Mouse (Mus musculus) bone marrow, adult 2 months (tissue): ENCODE results near the gene Dtnb. TPM values are rescaled to one million over a fixed set of nuclear protein-coding genes. Genes with fewer than 3 reads are reported as not detected.

Source experiments
- H3K27ac ChIP-seq: fragments of 200-500 bp; 2 replicates; pipeline ENCODE4 v1.5.1; 2012; ENCODE audit warnings: low read depth, mild to moderate bottlenecking, control low read depth, inconsistent platforms, low read length; ENCODE audit not compliant: control insufficient read depth, poor library complexity, insufficient read depth
- H3K4me1 ChIP-seq: fragments of 200-500 bp; 2 replicates; pipeline ENCODE4 v1.6.1; 2011; ENCODE audit warnings: low read length; ENCODE audit not compliant: control insufficient read depth, insufficient read depth
- H3K4me3 ChIP-seq: fragments of 200-500 bp; replicated peaks from 2 replicates; pipeline ENCODE3; 2011; ENCODE audit warnings: mild to moderate bottlenecking, low read depth, low read length, control low read depth; ENCODE audit not compliant: control insufficient read depth
- CTCF ChIP-seq: fragments of 200-500 bp; IDR thresholded peaks from 2 replicates; pipeline ENCODE4 v1.5.1; 2011; ENCODE audit warnings: low read length, control low read depth; ENCODE audit not compliant: control insufficient read depth, insufficient read depth
- POLR2A ChIP-seq: fragments of 200-500 bp; IDR thresholded peaks from 2 replicates; pipeline ENCODE4 v1.6.1; 2011; ENCODE audit warnings: low read depth, mild to moderate bottlenecking, control low read depth, low read length, borderline replicate concordance; ENCODE audit not compliant: control insufficient read depth
- WGBS: fragments of 180-500 bp; shearing (Covaris S2); methylation state at CpG from one replicate; pipeline ENCODE4 v1.1.7; 2018; 5-methylcytosine and 5-hydroxymethylcytosine counted together
- polyA plus RNA-seq: library from polyadenylated mRNA; stranded (reverse); fragments of >200 nt; gene quantifications from 2 replicates; pipeline ENCODE4 v1.2.4, GENCODE M21; 2011; ENCODE audit warnings: low replicate concordance; ENCODE audit not compliant: missing spikeins, insufficient read depth, insufficient read length

Dtnb gene
- polyA plus RNA-seq, 1 experiment, result 34.6 TPM

GRCm38 (mm10) chr12:3582604-3583003 is 10.4 kb downstream of the Dtnb start:
- TF ChIP-seq CTCF, result no peak
- 32% methylated on average over 4 of the region's 4 CpGs for WGBS
- H3K4me1 ChIP-seq, result peaks cover 3% of the 10 kb centered on the region; the same call in 1 of the 2 replicates
- no peak overlapping the region for H3K4me3 ChIP-seq
- H3K27ac ChIP-seq, result no peak overlapping the region

GRCm38 (mm10) chr12:3585525-3585924 is 13.3 kb downstream of the Dtnb start:
- TF ChIP-seq POLR2A, result no peak
- no peak for TF ChIP-seq CTCF
- Histone ChIP-seq H3K4me3 (no peak overlapping the region), H3K4me1 (peaks cover 3% of the 10 kb centered on the region; the same call in 1 of the 2 replicates), H3K27ac (no peak overlapping the region)
- 89% methylated on average over 4 of the region's 4 CpGs for WGBS

- 12% methylated on average over 1 of the region's 1 CpGs for whole genome bisulfite sequencing
- TF ChIP-seq CTCF, result no peak
- TF ChIP-seq POLR2A, result no peak
- H3K4me3 ChIP-seq, result no peak overlapping the region
- peaks cover 3% of the 10 kb centered on the region; the same call in 1 of the 2 replicates for H3K4me1 ChIP-seq
- no peak overlapping the region for H3K27ac ChIP-seq
Measured at GRCm38 (mm10) chr12:3587010-3587409, 14.8 kb downstream of the Dtnb start.

- peaks cover 1% of the 10 kb centered on the region; the same call in 1 of the 2 replicates for H3K4me1 ChIP-seq
- no peak overlapping the region for H3K4me3 ChIP-seq
- WGBS, result 89% methylated on average over 9 of the region's 9 CpGs
- H3K27ac ChIP-seq, result no peak overlapping the region
- TF ChIP-seq POLR2A (no peak), CTCF (no peak)
Measured at GRCm38 (mm10) chr12:3590039-3590438, 17.9 kb downstream of the Dtnb start.

GRCm38 (mm10) chr12:3591595-3591994 is 19.4 kb downstream of the Dtnb start:
- Histone ChIP-seq H3K27ac (no peak overlapping the region), H3K4me3 (no peak overlapping the region), H3K4me1 (no peaks in the 10 kb centered on the region; the same call in 1 of the 2 replicates)
- TF ChIP-seq POLR2A (no peak), CTCF (no peak)
- 89% methylated on average over 10 of the region's 10 CpGs for WGBS

- TF ChIP-seq POLR2A, result no peak
- no peak for TF ChIP-seq CTCF
- Histone ChIP-seq H3K4me3 (no peak overlapping the region), H3K4me1 (no peaks in the 10 kb centered on the region), H3K27ac (no peak overlapping the region)
- WGBS, result 92% methylated on average over 4 of the region's 4 CpGs
Measured at GRCm38 (mm10) chr12:3602786-3603185, 30.6 kb downstream of the Dtnb start.

GRCm38 (mm10) chr12:3606202-3606601 is 34.0 kb downstream of the Dtnb start:
- no peak for TF ChIP-seq POLR2A
- TF ChIP-seq CTCF, result no peak
- 76% methylated on average over 7 of the region's 7 CpGs for WGBS
- Histone ChIP-seq H3K27ac (no peak overlapping the region), H3K4me1 (no peaks in the 10 kb centered on the region), H3K4me3 (no peak overlapping the region)

- no peak overlapping the region for H3K4me3 ChIP-seq
- no peaks in the 10 kb centered on the region for H3K4me1 ChIP-seq
- no peak for TF ChIP-seq POLR2A
- no peak for TF ChIP-seq CTCF
- H3K27ac ChIP-seq, result no peak overlapping the region
Measured at GRCm38 (mm10) chr12:3609747-3610146, 37.6 kb downstream of the Dtnb start.

GRCm38 (mm10) chr12:3611871-3612270 is 39.7 kb downstream of the Dtnb start:
- Histone ChIP-seq H3K4me3 (no peak overlapping the region), H3K4me1 (no peaks in the 10 kb centered on the region), H3K27ac (no peak overlapping the region)
- TF ChIP-seq POLR2A, result no peak
- TF ChIP-seq CTCF, result no peak
- 87% methylated on average over 7 of the region's 7 CpGs for WGBS

- no peak overlapping the region for H3K4me3 ChIP-seq
- H3K4me1 ChIP-seq, result no peaks in the 10 kb centered on the region
- TF ChIP-seq CTCF (no peak), POLR2A (no peak)
- WGBS, result 94% methylated on average over 8 of the region's 8 CpGs
- H3K27ac ChIP-seq, result no peak overlapping the region
Measured at GRCm38 (mm10) chr12:3615041-3615440, 42.9 kb downstream of the Dtnb start.
